Mouse (Mus musculus) small intestine, adult 2 months (tissue): ENCODE data around the gene Oasl1.

Source experiments
- CTCF ChIP-seq: fragments of 200-500 bp; IDR thresholded peaks from 2 replicates; pipeline ENCODE4 v1.5.1; 2012; ENCODE audit warnings: low read depth, mild to moderate bottlenecking, control low read depth, inconsistent platforms, low read length, moderate library complexity, mixed read lengths; ENCODE audit not compliant: insufficient replicate concordance, insufficient read length; ENCODE audit errors: extremely low read depth
- POLR2A ChIP-seq: fragments of 200-500 bp; IDR thresholded peaks from 2 replicates; pipeline ENCODE4 v1.6.1; 2012; ENCODE audit warnings: low read depth, mild to moderate bottlenecking, control low read depth, inconsistent platforms, low read length, moderate library complexity

DNA sequence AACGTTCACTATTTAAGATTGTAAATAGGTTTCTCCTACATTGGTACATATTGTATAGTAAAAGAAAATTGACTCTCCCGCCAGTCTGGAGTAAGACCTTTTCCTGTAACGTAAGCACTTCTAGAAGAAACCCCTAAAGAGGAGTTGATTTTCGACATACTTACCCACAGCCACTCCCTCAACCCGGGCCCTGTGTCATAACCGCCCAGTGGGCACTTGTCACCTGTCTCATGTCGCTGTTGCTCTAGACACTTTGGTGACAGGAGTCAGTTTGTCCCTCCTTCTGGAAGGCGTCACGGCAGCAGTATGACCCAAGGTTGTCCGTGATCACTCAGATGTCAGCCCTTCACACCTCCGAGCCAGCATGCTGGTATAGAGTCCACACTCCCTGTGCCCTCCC is 40.0 kb upstream of the Oasl1 start:
- TF ChIP-seq POLR2A = no peak
- no peak for TF ChIP-seq CTCF
